Mouse (Mus musculus) MEL (cell line): ENCODE data around the gene Gpx4. TPM values are rescaled to one million over a fixed set of nuclear protein-coding genes. Genes with fewer than 3 reads are reported as not detected.

Experiments used
- DNase-seq: peaks from one replicate; pipeline ENCODE4 v3.0.0; 2011; ENCODE audit warnings: low read depth, low spot score
- H3K27ac ChIP-seq: 2 replicates; pipeline ENCODE4 v1.5.1; 2012; ENCODE audit warnings: low read depth, mild to moderate bottlenecking, control low read depth, low read length, moderate library complexity; ENCODE audit not compliant: control insufficient read depth
- H3K27me3 ChIP-seq, 2 experiments: fragments of 150-350 bp in 1 of 2; sonication (generic) in 1 of 2; 2 replicates each; pipeline ENCODE4 v1.6.1; 2012; ENCODE audit warnings: low read length in 2 of 2, mild to moderate bottlenecking in 2 of 2, improper control_type of control experiment in 1 of 2, moderate library complexity in 1 of 2; ENCODE audit not compliant: insufficient read depth in 2 of 2, control insufficient read depth in 1 of 2
- H3K36me3 ChIP-seq, 2 experiments: 2 replicates each; pipeline ENCODE4 v1.6.1; 2012 to 2014; ENCODE audit warnings: low read length in 2 of 2, improper control_type of control experiment in 1 of 2, inconsistent platforms in 1 of 2, mild to moderate bottlenecking in 1 of 2; ENCODE audit not compliant: insufficient read depth in 2 of 2, control insufficient read depth in 1 of 2
- H3K4me1 ChIP-seq, 2 experiments: fragments of 150-350 bp in 1 of 2; sonication (generic) in 1 of 2; 2 replicates each; pipeline ENCODE4 v1.6.1; 2012; ENCODE audit warnings: low read length in 2 of 2, improper control_type of control experiment in 1 of 2, mild to moderate bottlenecking in 1 of 2; ENCODE audit not compliant: insufficient read depth in 2 of 2, control insufficient read depth in 1 of 2
- H3K4me3 ChIP-seq, 2 experiments: fragments of 150-350 bp in 1 of 2; sonication (generic) in 1 of 2; 2 replicates each; pipeline ENCODE4 v1.5.1; 2012; ENCODE audit warnings: low read depth in 2 of 2, low read length in 2 of 2, mild to moderate bottlenecking in 2 of 2, moderate library complexity in 2 of 2, control low read depth in 1 of 2, improper control_type of control experiment in 1 of 2; ENCODE audit not compliant: control insufficient read depth in 1 of 2, insufficient read depth in 1 of 2
- H3K79me2 ChIP-seq: 2 replicates; pipeline ENCODE4 v1.6.1; 2012; ENCODE audit warnings: mild to moderate bottlenecking, low read length, moderate library complexity; ENCODE audit not compliant: control insufficient read depth, poor library complexity, insufficient read depth
- H3K9ac ChIP-seq: 2 replicates; pipeline ENCODE4 v1.6.1; 2012; ENCODE audit warnings: low read depth, mild to moderate bottlenecking, control low read depth, low read length, moderate library complexity; ENCODE audit not compliant: control insufficient read depth, poor library complexity, severe bottlenecking
- H3K9me3 ChIP-seq: fragments of 150-350 bp; sonication (generic); replicated peaks from 2 replicates; pipeline ENCODE4 v1.6.1; 2012; ENCODE audit warnings: mild to moderate bottlenecking, low read length, improper control_type of control experiment, moderate library complexity; ENCODE audit not compliant: insufficient read depth
- ELF1 ChIP-seq: IDR thresholded peaks from 2 replicates; pipeline ENCODE4 v1.6.1; 2014; ENCODE audit warnings: low read depth, mild to moderate bottlenecking, inconsistent platforms, low read length, improper control_type of control experiment, moderate library complexity
- EP300 ChIP-seq, 2 experiments: IDR thresholded peaks; 2 replicates each; pipeline ENCODE4 v1.6.1; 2011; ENCODE audit warnings: improper control_type of control experiment in 2 of 2, low read length in 2 of 2, low read depth in 1 of 2, mild to moderate bottlenecking in 1 of 2
- GABPA ChIP-seq: IDR thresholded peaks from 2 replicates; pipeline ENCODE4 v1.6.1; 2012; ENCODE audit warnings: low read depth, mild to moderate bottlenecking, inconsistent platforms, low read length, improper control_type of control experiment, moderate library complexity
- GATA1 ChIP-seq: IDR thresholded peaks from 2 replicates; pipeline ENCODE4 v1.6.1; 2011; ENCODE audit warnings: low read depth, low read length, improper control_type of control experiment
- MAZ ChIP-seq: IDR thresholded peaks from 2 replicates; pipeline ENCODE4 v1.6.1; 2012; ENCODE audit warnings: low read depth, mild to moderate bottlenecking, inconsistent platforms, low read length, improper control_type of control experiment
- MEF2A ChIP-seq: IDR thresholded peaks from 2 replicates; pipeline ENCODE4 v1.6.1; 2014; ENCODE audit warnings: low read depth, mild to moderate bottlenecking, inconsistent platforms, low read length, improper control_type of control experiment; ENCODE audit not compliant: poor library complexity, insufficient replicate concordance, severe bottlenecking; ENCODE audit errors: extremely low read depth
- MXI1 ChIP-seq: IDR thresholded peaks from 2 replicates; pipeline ENCODE4 v1.6.1; 2011; ENCODE audit warnings: mild to moderate bottlenecking, low read depth, low read length, improper control_type of control experiment
- MYB ChIP-seq: IDR thresholded peaks from 2 replicates; pipeline ENCODE4 v1.6.1; 2011; ENCODE audit warnings: mild to moderate bottlenecking, low read depth, low read length, improper control_type of control experiment
- MYC ChIP-seq: IDR thresholded peaks from 2 replicates; pipeline ENCODE4 v1.6.1; 2011; ENCODE audit warnings: low read depth, mild to moderate bottlenecking, low read length, improper control_type of control experiment, moderate library complexity
- TBP ChIP-seq: IDR thresholded peaks from 2 replicates; pipeline ENCODE4 v1.8.0; 2011; ENCODE audit warnings: low read depth, low read length, improper control_type of control experiment
- ZC3H11A ChIP-seq: IDR thresholded peaks from 2 replicates; pipeline ENCODE4 v1.6.1; 2012; ENCODE audit warnings: low read depth, mild to moderate bottlenecking, inconsistent platforms, low read length, improper control_type of control experiment
- ZKSCAN1 ChIP-seq: IDR thresholded peaks from 2 replicates; pipeline ENCODE4 v1.6.1; 2012; ENCODE audit warnings: low read depth, mild to moderate bottlenecking, inconsistent platforms, low read length, improper control_type of control experiment, moderate library complexity
- ZMIZ1 ChIP-seq: IDR thresholded peaks from 2 replicates; pipeline ENCODE4 v1.6.1; 2012; ENCODE audit warnings: low read depth, mild to moderate bottlenecking, inconsistent platforms, low read length, improper control_type of control experiment, moderate library complexity
- polyA plus RNA-seq, 2 experiments: library from polyadenylated mRNA; stranded (reverse) in 1 of 2; unstranded in 1 of 2; fragments of >175 nt in 1 of 2; fragments of >200 nt in 1 of 2; gene quantifications; 2 replicates each; pipeline versions ENCODE4 v1.2.1 to v1.2.4; 2012; ENCODE audit warnings: low replicate concordance in 2 of 2, low read depth in 1 of 2; ENCODE audit not compliant: insufficient read length in 2 of 2, insufficient read depth in 1 of 2, missing spikeins in 1 of 2
- total RNA-seq: library from RNA; depleted of rRNA; stranded (reverse); fragments of 300-350 nt; gene quantifications from 2 replicates; pipeline ENCODE4 v1.2.3, GENCODE M21; 2012

Gene Gpx4
- total and polyA plus RNA-seq, 3 experiments: 508 to 536 TPM; not detected in 1

DNA sequence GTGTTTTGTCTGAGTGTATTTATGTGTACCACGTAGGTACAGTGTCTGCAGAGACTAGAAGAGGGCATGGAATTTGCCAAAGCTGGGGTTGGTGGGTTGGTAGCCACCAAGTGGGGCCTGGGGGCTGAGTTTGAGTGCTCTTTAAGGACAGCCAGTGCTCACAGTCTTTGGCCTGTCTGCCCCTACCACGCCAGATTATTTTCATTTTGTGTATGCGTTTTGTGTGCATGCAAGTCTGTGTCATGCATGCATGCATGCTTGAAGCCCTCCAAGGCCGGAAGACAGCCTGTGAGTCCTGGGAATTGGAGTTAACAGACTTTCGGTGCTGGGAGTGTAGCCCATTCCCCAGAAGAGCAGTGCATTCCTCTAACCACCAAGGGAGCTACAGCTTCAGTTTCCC lies 8.4 kb downstream of the Gpx4 start:
- H3K4me1 ChIP-seq: peaks cover 4 to 20% of the 10 kb centered on the region in 2 experiments
- peaks cover 20% of the 10 kb centered on the region for H3K79me2 ChIP-seq
- H3K4me3 ChIP-seq: peak overlapping the region; percentile 77; a peak in 3 of 4 replicates
- H3K27me3 ChIP-seq: no peaks in the 10 kb centered on the region
- H3K27ac ChIP-seq: no peak overlapping the region
- no peak for DNase-seq
- TF ChIP-seq MXI1 (no peak), TBP (no peak), GABPA (no peak), ZKSCAN1 (no peak), GATA1 (no peak), ZMIZ1 (no peak), EP300 (IDR thresholded peaks at IDR 0.05; ENCODE audit: low read depth in 1 of 2, low read length in 2 of 2) (no peak)
- H3K9ac ChIP-seq: peak overlapping the region; percentile 89
- H3K36me3 ChIP-seq: peaks cover 0 to 20% of the 10 kb centered on the region in 2 experiments; a peak in 2 of 4 replicates
- no peaks in the 10 kb centered on the region for H3K9me3 ChIP-seq

DNA sequence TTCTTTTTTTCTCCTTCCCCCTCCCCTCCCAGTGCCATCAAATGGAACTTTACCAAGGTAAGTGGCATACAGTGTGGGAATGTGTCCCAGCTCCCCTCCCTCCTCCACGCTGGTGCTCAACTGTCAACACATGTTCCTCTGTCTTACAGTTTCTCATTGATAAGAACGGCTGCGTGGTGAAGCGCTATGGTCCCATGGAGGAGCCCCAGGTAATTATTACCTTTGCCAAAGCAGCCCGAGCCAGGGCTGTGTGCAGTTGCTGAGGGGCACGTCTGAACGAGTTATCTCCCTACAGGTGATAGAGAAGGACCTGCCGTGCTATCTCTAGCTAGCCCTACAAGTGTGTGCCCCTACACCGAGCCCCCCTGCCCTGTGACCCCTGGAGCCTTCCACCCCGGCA lies 8.9 kb downstream of the Gpx4 start:
- TF ChIP-seq ELF1 (no peak), MXI1 (peak; percentile 41; the same call in 1 of the 2 replicates), MEF2A (no peak), MYB (no peak)
- Histone ChIP-seq H3K79me2 (peaks cover 20% of the 10 kb centered on the region), H3K27me3 (no peaks in the 10 kb centered on the region), H3K9me3 (no peaks in the 10 kb centered on the region), H3K4me3 (no peak overlapping the region), H3K36me3 (peaks cover 1 to 16% of the 10 kb centered on the region in 2 experiments; a peak in 2 of 4 replicates), H3K27ac (no peak overlapping the region), H3K9ac (no peak overlapping the region), H3K4me1 (peaks cover 0 to 16% of the 10 kb centered on the region in 2 experiments; a peak in 2 of 4 replicates)
- no peak for DNase-seq

DNA sequence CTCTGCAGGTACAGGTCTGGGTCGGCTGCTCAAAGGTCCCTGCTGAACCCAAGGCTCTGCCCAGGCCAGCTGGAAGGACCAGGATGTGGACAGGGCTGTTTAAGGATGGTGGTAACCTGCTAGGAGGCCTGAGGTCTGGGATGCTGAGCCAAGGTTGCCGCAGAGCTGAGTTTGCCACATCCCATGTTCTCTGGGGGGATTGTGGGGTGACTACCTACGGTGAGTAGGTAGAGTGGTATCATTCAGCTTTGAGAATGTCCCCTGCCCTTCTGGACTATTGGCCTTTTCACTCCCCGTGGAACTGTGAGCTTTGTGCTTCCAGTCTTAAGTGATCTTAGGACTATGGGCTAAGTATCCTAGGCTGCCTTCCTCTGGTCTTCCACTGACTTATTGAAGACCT lies 9.5 kb downstream of the Gpx4 start:
- Histone ChIP-seq H3K27ac (no peak overlapping the region), H3K9ac (no peak overlapping the region), H3K36me3 (peaks cover 1 to 14% of the 10 kb centered on the region in 2 experiments; a peak in 2 of 4 replicates), H3K79me2 (peaks cover 20% of the 10 kb centered on the region), H3K4me3 (no peak overlapping the region), H3K9me3 (no peaks in the 10 kb centered on the region), H3K4me1 (peaks cover 0 to 16% of the 10 kb centered on the region in 2 experiments; a peak in 2 of 4 replicates), H3K27me3 (no peaks in the 10 kb centered on the region)
- no peak for TF ChIP-seq ZC3H11A
- no peak for TF ChIP-seq MAZ
- no peak for TF ChIP-seq GATA1
- no peak for TF ChIP-seq MYC
- no peak for DNase-seq
